Comparison of ENCODE assay signal across 16 mouse cellular contexts in the genomic region with DNA sequence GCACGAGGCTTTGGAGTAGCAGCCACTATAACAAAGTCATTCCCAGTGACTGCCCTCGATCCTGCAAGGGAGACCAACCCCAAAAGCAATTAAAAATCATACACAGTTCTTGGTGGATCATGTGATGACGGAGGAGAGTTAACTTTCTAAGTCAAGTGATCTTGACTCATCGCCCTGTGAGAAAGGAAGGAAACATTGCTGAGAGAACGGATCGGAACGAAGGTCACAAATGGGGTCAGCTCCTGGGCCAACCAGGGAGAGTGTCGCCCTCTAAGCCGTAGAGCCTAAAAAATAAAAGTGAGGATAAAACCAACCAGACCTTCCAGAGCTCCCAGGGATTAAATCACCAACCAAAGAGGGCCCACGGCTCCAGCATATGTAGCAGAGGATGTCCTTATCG.
DNase-seq lines count a peak whose midpoint lies in the region; ATAC-seq lines count a peak whose summit lies in the region.
"Had no signal": no experiment of that assay in that cellular context is flagged by ENCODE, and none has a peak within 500 bp of the region (broad histone marks: within the 10 kb centered on the region; RNA-seq: fewer than 3 reads in every experiment).

No protein-coding gene starts in this region.

- peak; percentile 30; the same call in 1 of the 2 replicates for ATAC-seq in monocyte, adult 5-6 weeks (replicated peaks; ENCODE audit: insufficient number of reproducible peaks, low FRiP score, low TSS enrichment, poor library complexity, severe bottlenecking)
- ATAC-seq: forebrain, embryonic 14.5 days had no signal

- DNase-seq in heart, adult 8-10 months (ENCODE audit: low spot score), result peak; percentile 28
- no peak for DNase-seq in heart, postnatal 4 days
- DNase-seq in 416B (ENCODE audit: low read depth) (peak; percentile 72), NIH3T3 (ENCODE audit: low read depth) (peak; percentile 11)
- no peak for DNase-seq in kidney, postnatal 36 days
- DNase-seq in embryo, embryonic 10 days (ENCODE audit: low spot score), result no peak
- DNase-seq in frontal cortex, postnatal 14 days (ENCODE audit: low spot score in 2 of 2), result no peak
- DNase-seq: cerebellum, adult 9-10 months; gastrocnemius, postnatal 25 days; kidney, adult 11 months; layer of hippocampus, postnatal 36 days; midbrain, embryonic 14.5 days; right cerebral cortex, postnatal 4 days; thymus, adult 18-20 months had no signal

Comparison
In these comparisons a context has a peak if more than half of its experiments do, and no peak if none do; other contexts are left out.
1. DNase-seq: peak in heart, adult 8-10 months (single experiment), 416B (single experiment) and NIH3T3 (single experiment); none in heart, postnatal 4 days (single experiment), kidney, postnatal 36 days (0 of 2), embryo, embryonic 10 days (single experiment) and frontal cortex, postnatal 14 days (0 of 2).